Mouse (Mus musculus) testis, postnatal 10 days (tissue): ENCODE measurements around the gene Mrgprd.
A peak's percentile ranks its signal among the peaks of the same experiment; 100 is the strongest.

Source experiments
- DNase-seq: peaks from one replicate; pipeline ENCODE4 v3.0.0; 2021; ENCODE audit warnings: low spot score

The Mrgprd gene

GRCm38 (mm10) chr7:145302488-145303285, 11.9 kb upstream of the Mrgprd start:
- peak; percentile 76 for DNase-seq

- DNase-seq = no peak
Observed at GRCm38 (mm10) chr7:145304153-145304552, 10.5 kb upstream of the Mrgprd start.

- no peak for DNase-seq
Observed at GRCm38 (mm10) chr7:145307636-145308035, 7.0 kb upstream of the Mrgprd start.

- no peak for DNase-seq
Observed at GRCm38 (mm10) chr7:145308061-145308675, 6.5 kb upstream of the Mrgprd start.

GRCm38 (mm10) chr7:145308866-145309265, 5.8 kb upstream of the Mrgprd start:
- DNase-seq = no peak

- DNase-seq = no peak
Observed at GRCm38 (mm10) chr7:145309877-145310276, 4.8 kb upstream of the Mrgprd start.

GRCm38 (mm10) chr7:145310526-145310925, 4.1 kb upstream of the Mrgprd start:
- DNase-seq = no peak

GRCm38 (mm10) chr7:145312137-145312536, 2.5 kb upstream of the Mrgprd start:
- no peak for DNase-seq

GRCm38 (mm10) chr7:145317522-145317921, 2.9 kb downstream of the Mrgprd start:
- DNase-seq = no peak

- DNase-seq = no peak
Observed at GRCm38 (mm10) chr7:145319481-145319880, 4.8 kb downstream of the Mrgprd start.

- DNase-seq = no peak
Observed at GRCm38 (mm10) chr7:145323607-145324006, 9.0 kb downstream of the Mrgprd start.

- DNase-seq = no peak
Observed at GRCm38 (mm10) chr7:145325697-145326096, 11.1 kb downstream of the Mrgprd start.

GRCm38 (mm10) chr7:145329982-145330381, 15.3 kb downstream of the Mrgprd start:
- no peak for DNase-seq

- no peak for DNase-seq
Observed at GRCm38 (mm10) chr7:145330641-145331040, 16.0 kb downstream of the Mrgprd start.

- DNase-seq = peak; percentile 61
Observed at GRCm38 (mm10) chr7:145332376-145333041, 17.9 kb downstream of the Mrgprd start.

- DNase-seq = no peak
Observed at GRCm38 (mm10) chr7:145333936-145334335, 19.3 kb downstream of the Mrgprd start.

GRCm38 (mm10) chr7:145334428-145335027, 19.9 kb downstream of the Mrgprd start:
- no peak for DNase-seq

- no peak for DNase-seq
Observed at GRCm38 (mm10) chr7:145335199-145335598, 20.6 kb downstream of the Mrgprd start.

- DNase-seq = no peak
Observed at GRCm38 (mm10) chr7:145335616-145336332, 21.1 kb downstream of the Mrgprd start.

- DNase-seq = no peak
Observed at GRCm38 (mm10) chr7:145337889-145338288, 23.3 kb downstream of the Mrgprd start.

GRCm38 (mm10) chr7:145340248-145340904, 25.7 kb downstream of the Mrgprd start:
- DNase-seq = no peak
